Mouse (Mus musculus): ENCODE measurements around the gene Loxl1.

DNA sequence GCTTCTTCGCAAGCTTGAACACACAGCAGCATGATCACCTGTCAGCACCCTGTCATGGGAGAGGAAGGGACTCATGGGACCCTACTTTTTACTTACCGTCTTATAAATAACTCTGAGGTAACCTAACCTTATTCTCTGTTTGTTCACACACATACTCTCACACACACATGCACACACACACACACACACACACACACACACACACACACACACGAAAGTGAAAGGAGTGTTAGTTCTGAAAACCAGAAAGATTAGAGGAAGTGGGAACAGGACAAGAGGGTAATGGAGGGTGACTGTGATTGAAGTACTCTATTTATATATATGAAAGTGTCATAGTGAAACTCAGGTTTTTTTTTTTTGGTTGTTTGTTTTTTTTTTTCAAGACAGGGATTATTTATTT is 41.9 kb downstream of the Loxl1 start:
- no peak for TF ChIP-seq TAL1 (conservative IDR thresholded peaks at IDR 0.05; ENCODE audit: low read depth, low read length)
- no peak for TF ChIP-seq CTCF (IDR thresholded peaks at IDR 0.05; ENCODE audit: low read depth, low read length)
- TF ChIP-seq GATA1 (IDR thresholded peaks at IDR 0.05; ENCODE audit: borderline replicate concordance, low read length): no peak
- TF ChIP-seq GATA2 (IDR thresholded peaks at IDR 0.05; ENCODE audit: borderline replicate concordance, low read depth, low read length): no peak
